Mouse (Mus musculus) heart, postnatal 10 days (tissue): ENCODE data around the gene Kif5c. TPM values are rescaled to one million over a fixed set of nuclear protein-coding genes. Genes with fewer than 3 reads are reported as not detected.

Source experiments
- DNase-seq, 2 experiments: peaks; one replicate each; pipeline ENCODE4 v3.0.0; 2021
- intact Hi-C: fragments of 180-260 bp; cut with DNase I; formaldehyde crosslinking; loops from one replicate; pipeline ENCODE4 v1.15.1; 2025
- total RNA-seq, 2 experiments: library from RNA; stranded (reverse); gene quantifications; 2 replicates each; pipeline ENCODE4 v1.2.3; 2021

Gene Kif5c
- total RNA-seq, 2 experiments from 2014 or later, result 0.74 to 0.89 TPM

DNA sequence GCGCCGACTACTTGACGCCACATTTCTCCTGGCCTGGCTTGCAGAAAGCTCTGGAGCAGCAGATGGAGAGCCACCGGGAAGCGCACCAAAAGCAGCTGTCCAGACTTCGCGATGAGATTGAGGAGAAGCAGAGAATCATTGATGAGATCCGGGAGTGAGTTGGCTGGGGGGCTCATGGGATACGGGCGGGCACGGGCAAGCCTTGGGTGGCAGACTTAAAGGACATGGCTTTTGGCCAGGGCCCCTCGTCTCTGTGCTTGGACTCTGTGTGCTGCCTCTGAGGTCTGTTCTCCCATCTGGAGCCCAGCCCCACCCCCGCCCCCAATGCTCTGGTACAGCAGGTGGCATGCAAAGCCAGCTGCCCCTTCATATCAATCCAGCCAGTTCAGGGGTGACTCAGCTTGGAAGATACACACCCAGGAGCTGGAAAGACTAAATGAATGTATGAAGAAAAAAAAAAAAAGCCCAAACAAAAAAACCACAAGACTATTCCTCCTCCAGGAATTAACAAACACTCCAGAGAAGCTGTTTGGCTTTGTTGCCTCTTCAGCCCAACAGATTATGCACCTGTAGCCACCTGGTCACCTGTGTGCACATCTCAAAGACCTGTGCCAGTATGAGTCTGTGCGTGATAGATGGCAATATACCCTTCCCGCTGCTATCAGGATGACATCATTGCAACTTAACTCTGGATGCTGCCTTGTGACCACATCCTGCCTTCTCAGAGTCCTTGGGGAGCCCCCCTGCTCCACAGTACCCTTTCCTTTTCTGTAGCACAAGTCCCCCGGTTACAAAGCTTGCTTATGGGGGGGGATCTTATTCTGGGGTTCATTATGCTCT lies 123.0 kb downstream of the Kif5c start:
- DNase-seq, result no peak
- intact Hi-C loops, result no loop called here

DNA sequence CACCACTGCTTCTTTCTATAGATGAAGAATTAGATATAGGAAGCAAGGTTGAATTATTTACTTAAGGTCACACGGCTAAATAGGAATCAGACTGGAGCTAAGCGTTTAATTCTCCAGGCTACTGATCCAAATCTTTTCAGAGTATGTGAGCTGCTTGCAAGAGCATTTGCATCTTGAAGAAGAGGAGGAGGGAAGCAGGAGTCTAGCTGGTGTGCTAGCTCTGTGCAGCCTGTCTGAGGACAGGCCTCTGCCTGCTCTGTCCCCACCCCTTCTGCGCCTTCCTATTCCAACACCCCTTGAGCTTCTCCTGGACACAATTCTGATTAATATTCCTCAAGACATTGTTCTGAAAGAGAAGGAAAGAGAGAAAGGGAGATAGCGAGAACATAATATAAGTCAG lies 123.8 kb downstream of the Kif5c start:
- no peak for DNase-seq
- intact Hi-C loops, result no loop called here

DNA sequence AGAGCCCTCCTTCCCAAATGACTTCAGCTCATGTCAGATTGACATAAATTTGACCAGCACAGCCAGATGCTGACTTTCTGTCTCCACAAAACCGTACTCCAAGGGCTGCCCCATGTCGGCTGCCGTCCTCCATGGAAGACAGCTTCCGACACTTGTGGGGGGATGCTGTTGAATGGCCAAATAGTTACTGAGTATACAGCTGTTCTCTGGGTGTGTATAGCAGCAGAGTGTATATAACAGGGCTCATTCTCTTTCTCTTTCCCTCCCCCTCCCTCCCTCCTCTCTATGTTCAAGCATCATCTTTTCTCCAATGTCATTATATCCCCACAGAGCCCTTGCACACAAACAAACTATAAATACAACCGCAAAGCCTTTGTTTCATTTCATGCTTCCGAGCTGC lies 124.7 kb downstream of the Kif5c start:
- intact Hi-C loops, result no loop called here
- no peak for DNase-seq

DNA sequence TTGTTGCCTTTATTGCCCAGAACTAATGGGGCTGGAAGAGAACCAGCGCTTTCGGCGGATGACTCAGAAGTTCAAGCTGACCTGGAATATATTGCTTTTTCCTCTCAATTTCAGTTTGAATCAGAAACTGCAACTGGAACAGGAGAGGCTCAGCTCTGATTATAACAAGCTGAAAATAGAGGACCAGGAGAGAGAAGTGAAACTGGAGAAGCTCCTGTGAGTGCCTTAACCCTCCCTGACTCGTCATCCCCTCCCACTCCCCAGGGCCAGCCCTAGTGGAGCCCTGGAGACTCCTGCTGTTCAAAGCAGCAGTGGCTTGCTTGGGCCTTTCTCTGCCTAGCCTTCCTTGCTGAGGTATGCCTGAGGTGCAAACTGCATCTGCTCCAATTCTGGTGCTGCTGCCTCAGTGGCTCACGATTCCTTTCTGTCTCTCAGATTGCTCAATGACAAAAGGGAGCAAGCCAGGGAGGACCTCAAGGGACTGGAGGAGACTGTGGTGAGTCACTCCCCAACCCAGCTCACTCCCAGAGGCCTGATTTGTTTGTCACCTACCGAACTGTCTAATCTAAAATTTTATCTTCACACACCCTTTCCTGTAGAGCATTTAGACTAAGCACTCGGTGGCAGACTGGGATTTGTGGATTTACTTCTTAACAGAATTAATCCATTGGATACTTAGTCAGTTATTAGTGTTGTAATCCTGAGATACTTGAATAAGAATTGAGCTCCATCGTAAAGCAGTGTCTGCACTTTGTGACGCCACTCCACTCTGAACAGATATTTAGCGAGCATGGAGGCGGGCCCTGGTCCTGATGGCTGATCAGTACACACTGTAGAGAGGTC lies 125.4 kb downstream of the Kif5c start:
- intact Hi-C loops, result no loop called here
- no peak for DNase-seq

DNA sequence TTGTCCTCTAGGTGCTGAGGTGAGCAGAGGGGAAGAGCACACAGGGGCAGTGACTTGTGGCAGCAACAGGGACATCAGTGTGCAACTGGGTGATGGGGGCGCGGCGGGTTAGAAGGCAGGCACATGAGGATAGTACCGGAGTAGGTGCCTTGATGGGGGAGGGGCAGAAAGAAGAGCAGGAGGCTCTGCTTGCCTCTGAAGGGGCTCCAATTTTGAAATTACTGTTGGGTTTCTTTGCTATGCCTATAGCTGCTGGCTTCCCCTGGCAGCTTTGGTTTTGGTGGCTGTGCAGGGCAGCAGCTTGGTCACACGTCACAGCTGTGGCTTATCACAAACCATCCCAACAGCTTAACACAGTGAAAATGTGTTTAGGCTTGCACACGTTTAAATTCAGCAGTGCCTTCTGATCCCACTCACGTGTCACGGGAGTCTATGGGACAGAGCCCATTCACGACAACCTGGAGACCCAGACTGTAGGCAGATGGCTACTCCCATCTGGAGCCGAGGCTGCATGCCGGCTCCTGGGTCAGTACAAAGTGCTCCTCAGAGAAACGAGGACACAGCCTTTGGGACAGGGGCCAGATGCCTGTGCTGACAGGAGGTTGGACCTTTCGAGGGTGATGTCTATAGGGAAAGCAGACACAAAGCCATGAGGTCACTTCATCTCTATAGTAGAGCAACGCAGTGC lies 126.1 kb downstream of the Kif5c start:
- intact Hi-C loops, result no loop called here
- no peak for DNase-seq

DNA sequence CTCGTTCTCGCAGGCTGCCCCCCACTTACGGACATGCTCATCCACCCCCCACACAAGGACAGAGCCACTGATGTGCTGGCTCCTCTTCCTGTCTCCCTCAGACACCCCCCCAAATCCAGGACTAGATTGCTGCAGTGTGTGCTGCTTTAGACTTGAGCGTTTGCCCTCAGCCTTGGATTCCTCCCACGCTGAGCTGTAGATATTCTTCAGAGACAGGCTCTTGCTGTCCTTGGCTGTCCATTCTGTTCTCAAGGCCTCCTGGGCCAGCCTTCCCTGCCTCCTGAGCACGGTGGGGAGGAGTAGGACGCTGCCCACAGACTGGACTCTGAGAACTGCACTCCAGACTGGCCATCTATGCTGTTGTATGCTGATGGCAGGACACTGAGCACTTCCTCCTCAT lies 127.8 kb downstream of the Kif5c start:
- intact Hi-C loops, result no loop called here

DNA sequence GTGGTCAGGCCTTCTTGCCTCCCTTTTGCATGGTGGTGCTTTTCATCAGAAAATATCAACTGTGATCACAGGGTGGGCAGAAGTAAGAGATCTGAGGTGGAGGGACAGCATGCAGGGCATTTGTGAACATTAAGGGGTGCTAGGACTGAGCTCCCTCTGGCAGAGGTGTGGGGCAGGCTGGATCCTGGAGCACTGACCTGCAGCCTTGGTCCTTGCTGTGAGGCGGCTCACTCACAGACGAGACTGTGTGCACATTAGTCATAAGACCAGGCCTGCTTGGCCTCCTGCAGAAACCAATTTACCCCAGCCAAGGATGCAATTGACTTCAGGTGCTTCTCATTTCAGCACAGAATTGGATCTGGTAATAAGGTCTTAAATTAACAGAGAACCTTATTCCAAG lies 128.6 kb downstream of the Kif5c start:
- intact Hi-C loops, result no loop called here

More for the DNA sequence above, 127.8 kb downstream of the Kif5c start:
- no peak for DNase-seq

DNA sequence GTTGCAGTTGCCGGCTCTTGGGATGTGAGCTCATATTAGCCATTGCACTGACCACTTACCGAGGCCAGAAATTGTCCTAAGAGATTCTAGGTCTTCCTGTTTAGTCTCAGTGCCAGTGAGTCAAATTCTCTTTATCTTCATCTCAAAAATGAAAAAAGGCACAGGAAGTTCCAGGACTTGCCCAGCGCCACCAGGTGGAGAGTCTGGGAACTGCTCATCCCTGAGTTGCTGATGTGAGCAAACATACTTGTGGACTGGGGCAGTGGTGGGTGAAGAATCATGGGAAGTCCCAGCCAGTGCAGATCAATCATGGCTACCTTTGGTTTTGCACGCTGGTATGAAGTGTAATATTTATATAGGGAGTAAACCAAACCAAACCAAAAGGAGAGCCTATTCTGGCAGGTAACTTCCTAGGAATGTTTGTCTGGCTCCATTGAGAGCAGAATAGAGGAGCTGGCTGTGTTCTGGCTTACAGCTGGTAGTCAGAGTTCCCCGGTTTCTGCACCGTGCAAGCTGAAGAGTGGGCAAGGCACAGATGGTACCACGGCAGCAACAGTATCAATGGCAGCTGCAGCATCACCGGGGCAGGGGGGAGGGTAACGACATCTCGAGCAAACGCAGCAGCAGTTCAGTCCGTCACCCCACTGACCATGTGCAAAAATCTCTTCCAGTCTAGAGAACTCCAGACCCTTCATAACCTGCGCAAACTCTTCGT lies 129.7 kb downstream of the Kif5c start:
- peak in 1 of 2 experiments; percentile 53 for DNase-seq
- intact Hi-C loops, result no loop called here

More for the DNA sequence above, 128.6 kb downstream of the Kif5c start:
- no peak for DNase-seq

DNA sequence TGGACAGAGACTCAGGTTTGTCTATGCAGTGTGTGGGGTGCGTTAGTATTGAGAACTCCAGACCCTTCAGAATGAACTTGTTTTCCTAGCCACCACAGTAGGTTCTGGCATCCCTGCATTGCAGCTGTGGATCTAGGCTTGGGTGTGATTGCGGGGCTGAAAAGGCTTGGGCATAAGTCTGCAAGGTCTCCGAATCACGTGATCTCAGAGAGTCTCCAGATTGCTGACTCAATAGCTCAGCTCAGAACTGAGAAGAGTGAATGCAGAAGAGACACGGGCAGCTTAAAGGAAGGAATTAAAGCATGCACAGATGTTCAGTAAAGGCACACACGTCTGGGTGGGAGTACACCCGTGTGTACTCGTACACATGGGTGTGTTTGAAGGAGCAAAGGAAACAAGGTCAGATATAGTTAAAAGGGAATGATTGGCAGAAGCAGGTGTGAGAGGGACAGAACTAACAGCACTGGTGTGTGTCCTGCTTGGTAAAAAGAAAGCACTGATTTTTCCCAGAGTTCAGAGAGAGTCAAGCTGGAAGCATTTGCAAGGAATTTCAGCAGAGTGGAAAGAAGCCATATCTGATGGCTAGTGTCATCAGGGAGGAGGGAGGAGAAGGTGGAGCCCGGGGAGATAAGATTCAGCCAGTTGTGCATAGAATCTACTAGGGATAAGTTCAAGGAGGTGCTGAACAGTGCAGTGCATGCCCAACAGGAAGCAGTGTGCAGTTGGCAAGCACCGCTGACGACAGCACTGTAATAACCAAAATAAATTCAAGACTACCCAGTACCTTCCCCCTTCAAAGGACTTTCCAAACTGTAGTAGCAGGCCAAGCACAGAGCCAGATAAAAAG lies 130.9 kb downstream of the Kif5c start:
- peak; percentile 32 to 36 for DNase-seq
- intact Hi-C loops, result no loop called here

DNA sequence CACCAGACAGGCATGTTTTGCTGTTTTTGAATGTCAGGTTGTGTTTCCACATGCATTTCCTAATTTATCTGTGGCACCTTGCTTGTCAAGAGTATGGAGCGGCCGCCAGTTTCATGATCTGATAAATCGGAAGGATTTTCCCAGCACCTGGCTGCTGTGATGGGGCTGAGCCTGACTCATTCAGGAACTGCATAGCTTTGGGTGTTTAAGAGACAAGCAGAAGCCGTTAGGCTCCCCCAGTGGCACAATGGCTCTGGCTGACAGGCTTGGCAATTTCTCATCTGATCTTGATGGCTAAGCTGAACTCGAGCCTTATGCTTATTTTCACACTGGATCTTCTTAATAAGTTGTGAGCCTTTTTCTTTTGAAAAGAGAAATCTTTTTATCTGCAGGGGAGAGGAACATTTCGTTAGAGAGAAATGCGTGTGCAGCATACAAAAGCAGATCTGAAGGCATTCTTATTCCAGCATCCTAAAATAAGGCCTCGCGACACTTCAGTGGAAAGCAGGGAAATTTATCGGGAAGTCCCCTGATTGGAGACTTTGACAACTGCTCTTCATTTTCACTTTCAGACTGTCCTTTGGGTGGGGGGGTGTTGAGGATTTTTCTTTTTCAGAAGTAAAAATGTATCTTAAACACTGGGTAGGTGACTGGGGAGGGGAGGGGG lies 132.6 kb downstream of the Kif5c start:
- intact Hi-C loops, result no loop called here
- no peak for DNase-seq

DNA sequence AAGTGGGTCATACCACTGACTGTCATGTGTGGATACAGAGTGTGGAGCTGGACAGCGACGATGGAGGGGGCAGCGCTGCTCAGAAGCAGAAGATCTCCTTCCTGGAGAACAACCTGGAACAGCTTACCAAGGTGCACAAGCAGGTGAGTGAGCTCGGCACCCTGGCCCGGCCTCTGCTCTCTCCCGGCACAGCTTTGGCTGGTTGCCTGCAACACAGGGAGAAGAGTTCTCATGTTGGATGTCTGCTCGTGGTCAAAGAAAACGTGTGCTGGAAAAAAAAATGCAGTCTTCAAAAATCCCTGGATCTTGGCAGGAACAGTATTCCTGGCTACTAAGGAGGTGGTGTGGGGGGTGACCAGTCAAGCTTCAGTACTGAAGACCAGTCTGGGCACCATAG lies 133.1 kb downstream of the Kif5c start:
- intact Hi-C loops, result no loop called here
- DNase-seq, result no peak

DNA sequence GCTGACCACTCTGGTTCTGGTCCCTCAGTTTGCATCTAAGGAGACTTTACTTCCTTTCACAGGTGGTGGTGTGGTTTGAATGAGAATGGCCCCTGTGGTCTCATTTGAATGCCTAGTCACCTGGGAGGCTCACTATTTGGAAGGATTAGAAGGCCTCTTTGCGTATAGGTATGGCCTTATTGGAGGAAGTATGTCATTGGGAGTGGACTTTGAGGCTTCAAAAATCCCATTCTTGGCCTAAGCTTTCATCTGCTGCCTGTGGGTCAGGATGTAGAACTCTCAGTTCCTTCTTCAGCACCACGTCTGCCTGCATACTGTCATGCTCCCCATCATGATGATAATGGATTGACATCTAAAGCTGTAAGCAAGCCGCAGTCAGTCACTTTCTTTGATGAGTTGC lies 134.0 kb downstream of the Kif5c start:
- no peak for DNase-seq
- intact Hi-C loops, result no loop called here

DNA sequence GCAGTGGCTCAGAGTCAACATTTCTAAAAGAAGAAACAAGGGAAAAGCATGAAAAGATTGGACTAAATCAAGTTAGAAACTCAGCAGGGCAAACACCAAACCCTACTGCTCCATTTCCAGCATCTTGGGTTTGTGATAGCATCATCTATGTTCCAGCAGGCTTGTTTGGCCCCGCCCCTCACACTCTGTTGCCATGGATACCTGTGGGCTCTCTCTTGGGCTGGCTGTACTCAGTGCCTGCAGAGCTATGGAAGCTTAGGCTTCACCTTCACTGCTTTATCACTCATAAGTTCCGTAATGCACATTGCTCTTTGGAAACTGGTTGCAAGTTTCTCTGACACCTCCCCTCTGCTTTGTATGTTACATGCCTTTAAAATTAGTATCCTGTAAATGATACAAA lies 136.0 kb downstream of the Kif5c start:
- intact Hi-C loops, result no loop called here

DNA sequence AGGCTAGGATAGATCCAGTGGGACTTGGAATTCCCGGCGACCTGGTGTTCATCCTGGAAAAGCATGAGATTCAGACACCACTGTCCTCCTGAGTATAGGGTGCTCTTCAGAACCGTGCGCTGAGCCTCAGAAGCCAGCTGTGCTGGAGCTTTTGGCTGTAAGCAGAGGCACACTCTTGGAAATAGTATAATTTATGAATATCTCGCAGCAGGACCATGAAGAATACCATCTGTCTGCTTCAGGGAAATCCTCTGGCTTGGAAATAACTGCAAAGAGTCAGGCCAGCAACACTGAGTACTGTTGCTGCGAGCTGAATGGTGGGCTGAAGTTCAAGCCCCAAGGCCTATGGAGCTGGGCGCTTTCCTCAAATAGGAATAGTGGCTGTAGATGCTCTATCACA lies 138.5 kb downstream of the Kif5c start:
- DNase-seq, result no peak
- intact Hi-C loops, result no loop called here

More for the DNA sequence above, 136.0 kb downstream of the Kif5c start:
- DNase-seq, result no peak

DNA sequence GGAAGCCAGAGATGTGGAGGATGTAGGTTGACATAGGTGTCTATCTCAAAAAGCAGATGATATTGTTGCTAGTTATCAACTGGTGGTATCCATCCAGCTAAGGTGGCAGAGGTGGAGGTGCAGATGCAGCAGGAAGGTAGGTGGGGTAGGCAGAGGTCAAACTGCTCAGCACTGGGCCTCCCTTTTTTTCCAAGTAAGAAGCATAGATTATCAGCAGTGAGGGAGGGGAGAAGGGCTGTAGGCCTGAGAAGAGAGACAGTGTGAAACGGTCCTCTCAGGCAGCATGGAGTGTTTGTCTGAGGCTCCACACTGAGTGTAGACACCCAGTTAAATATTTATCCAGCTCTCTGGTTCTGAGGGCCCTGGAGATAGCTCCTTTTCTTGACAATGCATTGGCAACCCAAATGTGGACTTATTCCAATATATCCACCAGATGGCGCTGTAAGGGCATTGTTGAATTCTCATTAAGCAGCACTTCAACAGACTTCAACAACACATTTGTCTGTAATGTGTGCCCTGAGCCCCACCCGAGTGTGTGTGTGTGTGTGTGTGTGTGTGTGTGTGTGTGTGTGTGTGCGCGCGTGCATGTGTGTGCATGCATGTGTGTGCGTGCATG lies 145.3 kb downstream of the Kif5c start:
- intact Hi-C loops, result loop anchor here (1.0 to 10.0 kb wide), 2 partner anchors 300 to 508 kb away; partner anchors contain the start of gene Lypd6
- peak; percentile 58 to 74 for DNase-seq

DNA sequence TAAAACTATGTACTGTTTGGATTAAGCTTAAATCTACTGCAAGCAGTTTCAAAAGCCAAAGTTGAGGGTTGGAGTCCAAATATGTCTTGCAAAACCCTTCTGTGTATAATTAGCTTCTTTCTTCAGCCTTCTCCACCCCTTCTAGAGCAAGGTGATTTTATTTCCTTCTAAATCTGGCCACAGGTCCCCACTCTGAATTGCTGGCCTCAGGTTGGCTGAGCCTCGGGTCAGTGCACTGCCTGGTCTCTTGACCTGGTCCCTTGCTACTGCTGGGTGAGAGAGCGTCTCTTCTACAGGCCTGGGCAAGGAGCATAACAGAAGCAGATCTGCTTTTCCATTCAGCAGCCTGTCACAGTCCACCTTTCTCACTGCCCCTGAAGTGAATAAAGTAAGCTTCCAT lies 149.8 kb downstream of the Kif5c start:
- no peak for DNase-seq
- intact Hi-C loops, result loop anchor here (10.0 kb wide), 1 partner anchor 296 kb away; the partner anchor contains the start of gene Lypd6

DNA sequence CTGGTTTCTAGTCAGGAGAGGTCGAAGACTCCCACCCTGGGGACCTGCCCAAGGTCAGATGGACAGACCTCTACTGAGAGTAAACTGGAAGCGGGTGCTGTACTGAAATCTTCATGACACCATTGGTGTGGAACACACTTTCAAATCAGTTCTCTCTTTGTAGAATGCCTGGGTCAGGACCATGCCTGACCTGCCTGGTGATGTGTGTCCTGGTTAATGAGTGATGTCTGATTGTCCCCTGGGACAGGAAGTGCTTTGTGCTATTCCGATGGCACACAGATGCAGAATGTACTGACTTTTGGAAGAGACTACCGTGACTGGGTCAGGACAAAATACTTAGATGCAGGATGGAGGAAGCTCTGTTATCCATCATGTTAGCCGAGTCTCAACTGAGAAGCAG lies 151.3 kb downstream of the Kif5c start:
- intact Hi-C loops, result no loop called here
- no peak for DNase-seq

DNA sequence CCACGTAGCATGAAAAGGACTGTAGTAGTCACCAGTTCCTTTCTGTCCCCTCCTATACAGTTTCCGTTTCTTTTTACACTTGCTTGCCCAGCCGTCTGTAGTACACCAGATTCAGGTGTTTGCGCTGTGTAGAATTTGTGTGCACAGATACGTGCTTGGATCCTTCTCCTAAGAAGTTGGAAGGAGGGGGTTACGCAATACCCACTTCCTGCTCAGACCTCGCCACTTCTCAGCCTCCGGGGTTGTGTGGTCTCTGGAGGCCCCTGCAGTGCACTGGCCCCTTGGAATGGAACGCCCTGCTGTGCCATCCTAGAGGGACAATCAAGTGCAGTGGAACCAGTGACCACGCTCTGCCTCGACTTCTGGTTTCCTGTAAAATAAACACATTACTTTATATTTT lies 152.1 kb downstream of the Kif5c start:
- DNase-seq, result no peak
- intact Hi-C loops, result no loop called here
